Mouse (Mus musculus) lung, embryonic 16.5 days (tissue): ENCODE data around the gene Zfp729b. TPM values are rescaled to one million over a fixed set of nuclear protein-coding genes. Genes with fewer than 3 reads are reported as not detected.

Experiments used
- ATAC-seq: fragments of 200-750 bp; cut with Nextera tagmentation; 2 replicates; pipeline ENCODE4 v1.8.0; 2017; ENCODE audit warnings: low read depth, mild to moderate bottlenecking, moderate library complexity
- H3K27ac ChIP-seq: fragments of 300-500 bp; sonication (generic); 2 replicates; pipeline ENCODE4 v1.5.1; 2014; ENCODE audit warnings: mild to moderate bottlenecking, control low read depth, low read length
- H3K27me3 ChIP-seq: fragments of 300-500 bp; sonication (generic); 2 replicates; pipeline ENCODE4 v1.6.1; 2014; ENCODE audit warnings: low read depth, low read length, mixed read lengths; ENCODE audit not compliant: control insufficient read depth, insufficient read depth
- H3K36me3 ChIP-seq: fragments of 300-500 bp; sonication (generic); 2 replicates; pipeline ENCODE4 v1.6.1; 2014; ENCODE audit warnings: low read length; ENCODE audit not compliant: control insufficient read depth, insufficient read depth
- H3K4me1 ChIP-seq: fragments of 300-500 bp; sonication (generic); replicated peaks from 2 replicates; pipeline ENCODE4 v1.6.1; 2014; ENCODE audit warnings: low read length, mixed read lengths; ENCODE audit not compliant: control insufficient read depth, insufficient read depth
- H3K4me2 ChIP-seq: fragments of 300-500 bp; sonication (generic); 2 replicates; pipeline ENCODE4 v1.6.1; 2014; ENCODE audit warnings: low read depth, low read length, control low read depth
- H3K4me3 ChIP-seq: fragments of 300-500 bp; sonication (generic); 2 replicates; pipeline ENCODE4 v1.5.1; 2014; ENCODE audit warnings: mild to moderate bottlenecking, low read length, control low read depth
- H3K9ac ChIP-seq: fragments of 300-500 bp; sonication (generic); 2 replicates; pipeline ENCODE4 v1.6.1; 2014; ENCODE audit warnings: low read length, control low read depth
- H3K9me3 ChIP-seq: fragments of 300-500 bp; sonication (generic); 2 replicates; pipeline ENCODE4 v1.6.1; 2016; ENCODE audit warnings: low read length; ENCODE audit not compliant: control insufficient read depth
- WGBS: fragments of 180-500 bp; shearing (Covaris S2); extraction: QIAGEN DNeasy Blood & Tissue Kit; methylation state at CpG from one replicate; pipeline ENCODE4 v1.1.7; 2014; 5-methylcytosine and 5-hydroxymethylcytosine counted together
- polyA plus RNA-seq: library from polyadenylated mRNA; unstranded; fragments of >200 nt; fragmentation: Nextera tagmentation; extraction: Ambion mirVana; gene quantifications from 2 replicates; pipeline ENCODE4 v1.2.1, GENCODE M21; 2015

The Zfp729b gene
- 4.5 and 4.7 TPM in 2 replicates for polyA plus RNA-seq

GRCm38 (mm10) chr13:67609066-67609876, at the start of gene Zfp729b:
Gene Zfp729b, minus strand, starts transcription at chr13:67609707.
- 3% methylated on average over 20 of the region's 20 CpGs for WGBS

GRCm38 (mm10) chr13:67652496-67652895, 43.0 kb upstream of the Zfp729b start:
- H3K9me3 ChIP-seq = no peaks in the 10 kb centered on the region
- no peaks in the 10 kb centered on the region for H3K36me3 ChIP-seq
- H3K27me3 ChIP-seq = no peaks in the 10 kb centered on the region
- no peak overlapping the region for H3K27ac ChIP-seq
- no peak overlapping the region for H3K4me3 ChIP-seq
- WGBS = 42% methylated on average over 3 of the region's 3 CpGs
- no peak for ATAC-seq
- no peak overlapping the region for H3K9ac ChIP-seq
- no peak overlapping the region for H3K4me2 ChIP-seq
- H3K4me1 ChIP-seq = no peaks in the 10 kb centered on the region

More at GRCm38 (mm10) chr13:67609066-67609876, at the start of gene Zfp729b:
- Histone ChIP-seq H3K4me2 (peak within 1 kb of the TSS; percentile 69), H3K4me1 (no peaks in the 10 kb centered on the region; the same call in 1 of the 2 replicates), H3K9ac (peak within 1 kb of the TSS; percentile 86), H3K9me3 (no peaks in the 10 kb centered on the region), H3K27ac (peak within 1 kb of the TSS; percentile 63), H3K36me3 (no peaks in the 10 kb centered on the region), H3K27me3 (no peaks in the 10 kb centered on the region), H3K4me3 (peak within 1 kb of the TSS; percentile 83)
- peak; percentile 98 for ATAC-seq

- Histone ChIP-seq H3K27ac (peak within 1 kb of the TSS; percentile 71; the same call in 1 of the 2 replicates), H3K9ac (peak within 1 kb of the TSS; percentile 85), H3K4me1 (0 out of 2 replicates have a peak, but pooled peaks cover 2% of the 10 kb centered on the region), H3K9me3 (no peaks in the 10 kb centered on the region), H3K27me3 (no peaks in the 10 kb centered on the region), H3K36me3 (no peaks in the 10 kb centered on the region), H3K4me3 (peak within 1 kb of the TSS; percentile 84), H3K4me2 (peak within 1 kb of the TSS; percentile 54)
- WGBS = 0% methylated on average over 19 of the region's 19 CpGs
- peak; percentile 99 for ATAC-seq
Observed at GRCm38 (mm10) chr13:67637294-67638007, 27.9 kb upstream of the Zfp729b start, which contains the start of the genes Gm49345 and Zfp729a. Gene Gm49345, minus strand, starts transcription at chr13:67637769. Gene Zfp729a, minus strand, starts transcription at chr13:67637791.

GRCm38 (mm10) chr13:67610108-67610507, 601 bp upstream of the Zfp729b start:
- Histone ChIP-seq H3K4me3 (no peak overlapping the region), H3K27ac (no peak overlapping the region), H3K4me2 (no peak overlapping the region)

GRCm38 (mm10) chr13:67572591-67573189, 36.8 kb downstream of the Zfp729b start:
- Histone ChIP-seq H3K27me3 (no peaks in the 10 kb centered on the region), H3K4me1 (no peaks in the 10 kb centered on the region), H3K27ac (no peak overlapping the region), H3K4me2 (no peak overlapping the region), H3K36me3 (no peaks in the 10 kb centered on the region), H3K9me3 (no peaks in the 10 kb centered on the region), H3K9ac (no peak overlapping the region), H3K4me3 (no peak overlapping the region)
- no peak for ATAC-seq
- WGBS = 75% methylated on average over 5 of the region's 5 CpGs

More at GRCm38 (mm10) chr13:67610108-67610507, 601 bp upstream of the Zfp729b start:
- H3K4me1 ChIP-seq = no peaks in the 10 kb centered on the region; the same call in 1 of the 2 replicates
- ATAC-seq = no peak
- no peaks in the 10 kb centered on the region for H3K9me3 ChIP-seq
- 85% methylated on average over 4 of the region's 4 CpGs for WGBS
- H3K9ac ChIP-seq = no peak overlapping the region
- H3K27me3 ChIP-seq = no peaks in the 10 kb centered on the region
- H3K36me3 ChIP-seq = no peaks in the 10 kb centered on the region

GRCm38 (mm10) chr13:67553730-67554129, 55.8 kb downstream of the Zfp729b start, which contains the start of gene Zfp748:
Gene Zfp748, minus strand, starts transcription at chr13:67553830.
- no peaks in the 10 kb centered on the region; the same call in 1 of the 2 replicates for H3K9me3 ChIP-seq
- H3K9ac ChIP-seq = peak within 1 kb of the TSS; percentile 79
- no peaks in the 10 kb centered on the region for H3K36me3 ChIP-seq
- WGBS = 77% methylated on average over 4 of the region's 4 CpGs
- ATAC-seq = no peak
- H3K4me3 ChIP-seq = peak within 1 kb of the TSS; percentile 63
- no peaks in the 10 kb centered on the region for H3K27me3 ChIP-seq
- H3K4me2 ChIP-seq = peak within 1 kb of the TSS; percentile 83
- H3K4me1 ChIP-seq = peaks cover 13% of the 10 kb centered on the region
- H3K27ac ChIP-seq = peak within 1 kb of the TSS; percentile 76

- under 1% methylated on average over 44 of the region's 44 CpGs for WGBS
- peak; percentile 98 for ATAC-seq
- peak overlapping the region; percentile 76 for H3K27ac ChIP-seq
- H3K36me3 ChIP-seq = no peaks in the 10 kb centered on the region
- no peaks in the 10 kb centered on the region for H3K9me3 ChIP-seq
- peaks cover 13% of the 10 kb centered on the region for H3K4me1 ChIP-seq
- peak overlapping the region; percentile 83 for H3K4me2 ChIP-seq
- H3K4me3 ChIP-seq = peak overlapping the region; percentile 63
- H3K27me3 ChIP-seq = no peaks in the 10 kb centered on the region
- H3K9ac ChIP-seq = peak overlapping the region; percentile 79
Observed at GRCm38 (mm10) chr13:67552505-67553346, 56.8 kb downstream of the Zfp729b start.

GRCm38 (mm10) chr13:67545941-67546340, 63.6 kb downstream of the Zfp729b start:
- no peak overlapping the region for H3K4me2 ChIP-seq
- no peaks in the 10 kb centered on the region for H3K4me1 ChIP-seq
- no peak overlapping the region for H3K27ac ChIP-seq
- no peak overlapping the region for H3K4me3 ChIP-seq
- H3K9ac ChIP-seq = no peak overlapping the region
- H3K27me3 ChIP-seq = no peaks in the 10 kb centered on the region
- WGBS = 88% methylated on average over 1 of the region's 1 CpGs
- peaks cover 29% of the 10 kb centered on the region for H3K36me3 ChIP-seq
- no peak for ATAC-seq
- H3K9me3 ChIP-seq = no peaks in the 10 kb centered on the region
